In genomic region chr2:69646726-69647490, GRCm38 (mm10) we compare ENCODE assay signal across 8 mouse cellular contexts. TPM values are rescaled to one million over a fixed set of nuclear protein-coding genes. Genes with fewer than 3 reads are reported as not detected.
DNase-seq lines count a peak whose midpoint lies in the region; ATAC-seq and TF ChIP-seq lines count a peak whose summit lies in the region.

TSS of gene Bbs5 (plus strand) at chr2:69647171.

- DNase-seq in forebrain, embryonic 10.5 days (ENCODE audit: extremely low spot score, low spot score), result peak; percentile 89
- DNase-seq in kidney, postnatal 4 days, result peak; percentile 95 to 97

- TF ChIP-seq POLR2A in testis, adult 2 months (IDR thresholded peaks at IDR 0.05; ENCODE audit: control insufficient read depth, low read depth, low read length), result peak; percentile 86

- 3% methylated on average over 43 of the region's 43 CpGs for WGBS in forebrain, embryonic 10.5 days
- 3% methylated on average over 43 of the region's 43 CpGs for WGBS in heart, embryonic 16.5 days
- 4% methylated on average over 43 of the region's 43 CpGs for WGBS in liver, embryonic 16.5 days (ENCODE audit: insufficient replicate concordance)
- 3% methylated on average over 43 of the region's 43 CpGs for WGBS in neural tube, embryonic 13.5 days

- no peaks in the 10 kb centered on the region for H3K27me3 ChIP-seq in forebrain, embryonic 10.5 days (ENCODE audit: poor library complexity, severe bottlenecking)
- no peaks in the 10 kb centered on the region for H3K27me3 ChIP-seq in heart, embryonic 16.5 days (ENCODE audit: control insufficient read depth, insufficient read depth, low read length)
- H3K27me3 ChIP-seq in liver, embryonic 16.5 days (ENCODE audit: control insufficient read depth, insufficient read depth, low read depth, low read length), result no peaks in the 10 kb centered on the region
- H3K27me3 ChIP-seq in neural tube, embryonic 13.5 days, result no peaks in the 10 kb centered on the region
- H3K27me3 ChIP-seq in testis, adult 2 months (ENCODE audit: control insufficient read depth, insufficient read depth, low read length), result no peaks in the 10 kb centered on the region

- no peaks in the 10 kb centered on the region for H3K4me1 ChIP-seq in brown adipose tissue, adult 24 weeks (ENCODE audit: control insufficient read depth, insufficient read depth, insufficient read length, low read length)
- peaks cover 15% of the 10 kb centered on the region for H3K4me1 ChIP-seq in forebrain, embryonic 10.5 days
- H3K4me1 ChIP-seq in heart, embryonic 16.5 days (ENCODE audit: control insufficient read depth, insufficient read depth, low read length), result peaks cover 6% of the 10 kb centered on the region; the same call in 1 of the 2 replicates
- peaks cover 3% of the 10 kb centered on the region; the same call in 1 of the 2 replicates for H3K4me1 ChIP-seq in liver, embryonic 16.5 days (ENCODE audit: control insufficient read depth, low read depth, low read length)
- H3K4me1 ChIP-seq in neural tube, embryonic 13.5 days (replicated peaks), result peaks cover 11% of the 10 kb centered on the region
- no peaks in the 10 kb centered on the region for H3K4me1 ChIP-seq in testis, adult 2 months (ENCODE audit: control insufficient read depth, insufficient read depth, low read length)

- H3K9me3 ChIP-seq in forebrain, embryonic 10.5 days, result no peaks in the 10 kb centered on the region
- H3K9me3 ChIP-seq in heart, embryonic 16.5 days (replicated peaks; ENCODE audit: control insufficient read depth, low read length), result no peaks in the 10 kb centered on the region
- H3K9me3 ChIP-seq in liver, embryonic 16.5 days (replicated peaks; ENCODE audit: control insufficient read depth, low read length), result no peaks in the 10 kb centered on the region
- H3K9me3 ChIP-seq in neural tube, embryonic 13.5 days, result no peaks in the 10 kb centered on the region

- peak within 1 kb of the TSS; percentile 83 for H3K9ac ChIP-seq in heart, embryonic 16.5 days (ENCODE audit: low read length)
- peak within 1 kb of the TSS; percentile 61 for H3K9ac ChIP-seq in liver, embryonic 16.5 days (ENCODE audit: low read depth, low read length)
- peak within 1 kb of the TSS; percentile 80 for H3K9ac ChIP-seq in neural tube, embryonic 13.5 days

- peak within 1 kb of the TSS; percentile 65 for H3K4me2 ChIP-seq in heart, embryonic 16.5 days (ENCODE audit: low read depth, low read length)
- H3K4me2 ChIP-seq in liver, embryonic 16.5 days (ENCODE audit: low read depth, low read length), result peak within 1 kb of the TSS; percentile 79
- peak within 1 kb of the TSS; percentile 69 for H3K4me2 ChIP-seq in neural tube, embryonic 13.5 days

- peak within 1 kb of the TSS; percentile 88 for H3K4me3 ChIP-seq in brown adipose tissue, adult 24 weeks (ENCODE audit: insufficient read depth, low read depth, low read length)
- H3K4me3 ChIP-seq in forebrain, embryonic 10.5 days, result peak within 1 kb of the TSS; percentile 93
- peak within 1 kb of the TSS; percentile 90 for H3K4me3 ChIP-seq in heart, embryonic 16.5 days (ENCODE audit: low read length)
- peak within 1 kb of the TSS; percentile 68 for H3K4me3 ChIP-seq in liver, embryonic 16.5 days (ENCODE audit: low read depth, low read length)
- peak within 1 kb of the TSS; percentile 78 for H3K4me3 ChIP-seq in neural tube, embryonic 13.5 days
- peak within 1 kb of the TSS; percentile 89 for H3K4me3 ChIP-seq in testis, adult 2 months (ENCODE audit: control insufficient read depth, low read depth, low read length)

- no peak within 1 kb of the TSS for H3K27ac ChIP-seq in brown adipose tissue, adult 24 weeks (replicated peaks; ENCODE audit: low read depth, low read length)
- peak within 1 kb of the TSS; percentile 80 for H3K27ac ChIP-seq in forebrain, embryonic 10.5 days
- no peak within 1 kb of the TSS; the same call in 1 of the 2 replicates for H3K27ac ChIP-seq in heart, embryonic 16.5 days (ENCODE audit: low read length)
- no peak within 1 kb of the TSS for H3K27ac ChIP-seq in liver, embryonic 16.5 days (ENCODE audit: low read length)
- H3K27ac ChIP-seq in neural tube, embryonic 13.5 days (replicated peaks), result peak within 1 kb of the TSS; percentile 43
- peak within 1 kb of the TSS; percentile 69 for H3K27ac ChIP-seq in testis, adult 2 months (ENCODE audit: control insufficient read depth, insufficient read depth, low read depth, low read length)

- no peak for TF ChIP-seq CTCF in testis, adult 2 months (IDR thresholded peaks at IDR 0.05; ENCODE audit: control insufficient read depth, insufficient read depth, insufficient replicate concordance, low read depth, low read length)

- peak; percentile 65 for ATAC-seq in CD4-positive, CD25-positive, alpha-beta regulatory T cell, adult 4 months
- peak; percentile 89 for ATAC-seq in heart, embryonic 16.5 days (replicated peaks; ENCODE audit: extremely low read depth, insufficient read depth, low FRiP score)
- ATAC-seq in liver, embryonic 16.5 days (ENCODE audit: low read depth), result peak; percentile 88
- peak; percentile 94 for ATAC-seq in neural tube, embryonic 13.5 days (ENCODE audit: low read depth)

- no peaks in the 10 kb centered on the region for H3K36me3 ChIP-seq in forebrain, embryonic 10.5 days (replicated peaks)
- no peaks in the 10 kb centered on the region for H3K36me3 ChIP-seq in heart, embryonic 16.5 days (ENCODE audit: control insufficient read depth, insufficient read depth)
- H3K36me3 ChIP-seq in liver, embryonic 16.5 days (ENCODE audit: control insufficient read depth, insufficient read depth), result no peaks in the 10 kb centered on the region
- H3K36me3 ChIP-seq in neural tube, embryonic 13.5 days, result peaks cover 4% of the 10 kb centered on the region
- no peaks in the 10 kb centered on the region for H3K36me3 ChIP-seq in testis, adult 2 months (ENCODE audit: control insufficient read depth, insufficient read depth, low read length)

RNA-seq across cellular contexts. Expression of gene Bbs5, which starts in this region (rescaled TPM):
- 1 to 10 TPM in 1 of 2 experiments, under 1 TPM in 1; 0.91 to 2.3 TPM for polyA plus RNA-seq in CD4-positive, CD25-positive, alpha-beta regulatory T cell, adult 4 months (2017; shearing (Covaris generic))
- 5.2 and 7.1 TPM in 2 replicates for polyA plus RNA-seq in brown adipose tissue, adult 24 weeks (2012; ENCODE audit: insufficient read depth, insufficient read length, missing spikeins)
- 14.5 and 15.6 TPM in 2 replicates for polyA plus RNA-seq in forebrain, embryonic 10.5 days (2016; fragmentation: Nextera tagmentation; extraction: Ambion mirVana)
- polyA plus RNA-seq in heart, embryonic 16.5 days (2015; fragmentation: Nextera tagmentation; extraction: Ambion mirVana), result 10.5 and 12.5 TPM in 2 replicates
- polyA plus RNA-seq in liver, embryonic 16.5 days (2015; fragmentation: Nextera tagmentation; extraction: Ambion mirVana), result 2.1 and 2.8 TPM in 2 replicates
- 22.4 and 25.8 TPM in 2 replicates for polyA plus RNA-seq in neural tube, embryonic 13.5 days (2015; fragmentation: Nextera tagmentation; extraction: Ambion mirVana)
- 43.0 and 47.2 TPM in 2 replicates for polyA plus RNA-seq in testis, adult 2 months (2012; rRNA removed)

Comparison
In these comparisons a context has a peak if more than half of its experiments do, and no peak if none do; other contexts are left out.
1. H3K27ac ChIP-seq: peak in forebrain, embryonic 10.5 days (single experiment), neural tube, embryonic 13.5 days (single experiment) and testis, adult 2 months (single experiment); none in brown adipose tissue, adult 24 weeks (single experiment), heart, embryonic 16.5 days (single experiment) and liver, embryonic 16.5 days (single experiment).
2. Peak in every context shown above with its lines, with median percentiles within 50 percentile points of each other: ATAC-seq, H3K4me3 ChIP-seq, H3K4me2 ChIP-seq and H3K9ac ChIP-seq.